Mouse (Mus musculus) ZHBTc4 (cell line): ENCODE measurements around the gene Anks3.

Experiments
- DNase-seq: peaks from one replicate; pipeline ENCODE4 v3.0.0-alpha.2; 2011; ENCODE audit warnings: low read depth, low spot score

Gene Anks3

GRCm38 (mm10) chr16:4963797-4964709 lies at the start of gene Anks3:
Gene Anks3, minus strand, starts transcription at chr16:4964205.
- peak; percentile 98 for DNase-seq

GRCm38 (mm10) chr16:5013054-5013838 lies 49.2 kb upstream of the Anks3 start, which contains the start of gene Rogdi:
Gene Rogdi, minus strand, starts transcription at chr16:5013553.
- peak; percentile 100 for DNase-seq

- DNase-seq: no peak
Observed at GRCm38 (mm10) chr16:5012036-5013005, 48.3 kb upstream of the Anks3 start.

GRCm38 (mm10) chr16:5011285-5011684 lies 47.3 kb upstream of the Anks3 start:
- no peak for DNase-seq

GRCm38 (mm10) chr16:5010371-5010935 lies 46.4 kb upstream of the Anks3 start:
- no peak for DNase-seq

GRCm38 (mm10) chr16:5008076-5008475 lies 44.1 kb upstream of the Anks3 start:
- DNase-seq: no peak

- DNase-seq: no peak
Observed at GRCm38 (mm10) chr16:5007492-5007891, 43.5 kb upstream of the Anks3 start.

- DNase-seq: no peak
Observed at GRCm38 (mm10) chr16:5007067-5007466, 43.1 kb upstream of the Anks3 start, which contains the start of gene Smim22. Gene Smim22, plus strand, starts transcription at chr16:5007288.

- no peak for DNase-seq
Observed at GRCm38 (mm10) chr16:5000611-5001010, 36.6 kb upstream of the Anks3 start.

GRCm38 (mm10) chr16:4998984-4999383 lies 35.0 kb upstream of the Anks3 start:
- DNase-seq: no peak

- DNase-seq: no peak
Observed at GRCm38 (mm10) chr16:4997553-4997952, 33.5 kb upstream of the Anks3 start, which contains the start of gene Sept12. Gene Sept12, minus strand, starts transcription at chr16:4997852.

GRCm38 (mm10) chr16:4993276-4993675 lies 29.3 kb upstream of the Anks3 start:
- DNase-seq: no peak

- DNase-seq: no peak
Observed at GRCm38 (mm10) chr16:4984717-4985116, 20.7 kb upstream of the Anks3 start.

- DNase-seq: peak; percentile 58
Observed at GRCm38 (mm10) chr16:4979755-4980380, 15.9 kb upstream of the Anks3 start.

GRCm38 (mm10) chr16:4978275-4979051 lies 14.5 kb upstream of the Anks3 start:
- DNase-seq: no peak

- no peak for DNase-seq
Observed at GRCm38 (mm10) chr16:4976180-4976579, 12.2 kb upstream of the Anks3 start.

GRCm38 (mm10) chr16:4974521-4974920 lies 10.5 kb upstream of the Anks3 start:
- DNase-seq: no peak

GRCm38 (mm10) chr16:4971626-4972025 lies 7.6 kb upstream of the Anks3 start:
- DNase-seq: peak; percentile 41

GRCm38 (mm10) chr16:4969055-4969843 lies 5.2 kb upstream of the Anks3 start:
- no peak for DNase-seq
